Mouse (Mus musculus): ENCODE measurements at regions not wholly inside any gene's neighbourhood (a gene's known extent, or its start where the extent isn't known, plus 50 kb on each side); places are given as distances from the start of the nearest gene placed in this dataset.

GRCm38 (mm10) chr5:64690148-64690547 is 113.0 kb upstream of the Klf3 start:
- 0 out of 2 replicates have a peak, but pooled peaks cover 2% of the 10 kb centered on the region for H3K4me1 ChIP-seq (replicated peaks; ENCODE audit: control insufficient read depth, insufficient read depth, low read length)
- peaks cover 4% of the 10 kb centered on the region for H3K9me3 ChIP-seq (ENCODE audit: control insufficient read depth, low read length)
- H3K27me3 ChIP-seq (replicated peaks; ENCODE audit: control insufficient read depth, insufficient read depth, low read length) = no peaks in the 10 kb centered on the region
- no peak overlapping the region for H3K4me2 ChIP-seq (ENCODE audit: low read length)
- no peak overlapping the region for H3K27ac ChIP-seq (ENCODE audit: low read length)
- 66% methylated on average over 7 of the region's 7 CpGs for WGBS
- no peak for ATAC-seq
- no peak overlapping the region for H3K4me3 ChIP-seq (replicated peaks; ENCODE audit: low read length)
- no peaks in the 10 kb centered on the region for H3K36me3 ChIP-seq (ENCODE audit: control insufficient read depth, insufficient read depth)
- no peak overlapping the region for H3K9ac ChIP-seq (replicated peaks; ENCODE audit: low read depth, low read length)

GRCm38 (mm10) chr5:64691406-64692100 is 111.6 kb upstream of the Klf3 start:
- no peak overlapping the region for H3K27ac ChIP-seq (ENCODE audit: low read length)
- no peak overlapping the region for H3K4me3 ChIP-seq (replicated peaks; ENCODE audit: low read length)
- no peak overlapping the region for H3K4me2 ChIP-seq (ENCODE audit: low read length)
- ATAC-seq = no peak
- H3K9ac ChIP-seq (replicated peaks; ENCODE audit: low read depth, low read length) = no peak overlapping the region
- H3K4me1 ChIP-seq (replicated peaks; ENCODE audit: control insufficient read depth, insufficient read depth, low read length) = 0 out of 2 replicates have a peak, but pooled peaks cover 2% of the 10 kb centered on the region
- no peaks in the 10 kb centered on the region for H3K36me3 ChIP-seq (ENCODE audit: control insufficient read depth, insufficient read depth)
- no peaks in the 10 kb centered on the region for H3K27me3 ChIP-seq (replicated peaks; ENCODE audit: control insufficient read depth, insufficient read depth, low read length)
- 92% methylated on average over 8 of the region's 8 CpGs for WGBS
- H3K9me3 ChIP-seq (ENCODE audit: control insufficient read depth, low read length) = peaks cover 4% of the 10 kb centered on the region

GRCm38 (mm10) chr5:64692335-64692734 is 110.9 kb upstream of the Klf3 start:
- no peak overlapping the region for H3K4me2 ChIP-seq (ENCODE audit: low read length)
- H3K4me3 ChIP-seq (replicated peaks; ENCODE audit: low read length) = no peak overlapping the region
- H3K9me3 ChIP-seq (ENCODE audit: control insufficient read depth, low read length) = no peaks in the 10 kb centered on the region
- 0 out of 2 replicates have a peak, but pooled peaks cover 2% of the 10 kb centered on the region for H3K4me1 ChIP-seq (replicated peaks; ENCODE audit: control insufficient read depth, insufficient read depth, low read length)
- H3K27ac ChIP-seq (ENCODE audit: low read length) = no peak overlapping the region
- H3K9ac ChIP-seq (replicated peaks; ENCODE audit: low read depth, low read length) = no peak overlapping the region
- no peaks in the 10 kb centered on the region for H3K27me3 ChIP-seq (replicated peaks; ENCODE audit: control insufficient read depth, insufficient read depth, low read length)
- WGBS = 96% methylated on average over 11 of the region's 11 CpGs
- ATAC-seq = no peak
- H3K36me3 ChIP-seq (ENCODE audit: control insufficient read depth, insufficient read depth) = no peaks in the 10 kb centered on the region

GRCm38 (mm10) chr5:64693616-64694015 is 109.6 kb upstream of the Klf3 start:
- Histone ChIP-seq H3K36me3 (ENCODE audit: control insufficient read depth, insufficient read depth) (no peaks in the 10 kb centered on the region), H3K27ac (ENCODE audit: low read length) (no peak overlapping the region), H3K9ac (replicated peaks; ENCODE audit: low read depth, low read length) (no peak overlapping the region), H3K4me2 (ENCODE audit: low read length) (no peak overlapping the region), H3K4me3 (replicated peaks; ENCODE audit: low read length) (no peak overlapping the region), H3K9me3 (ENCODE audit: control insufficient read depth, low read length) (no peaks in the 10 kb centered on the region), H3K4me1 (replicated peaks; ENCODE audit: control insufficient read depth, insufficient read depth, low read length) (0 out of 2 replicates have a peak, but pooled peaks cover 2% of the 10 kb centered on the region), H3K27me3 (replicated peaks; ENCODE audit: control insufficient read depth, insufficient read depth, low read length) (no peaks in the 10 kb centered on the region)
- WGBS = 85% methylated on average over 8 of the region's 8 CpGs
- no peak for ATAC-seq

- no peaks in the 10 kb centered on the region for H3K9me3 ChIP-seq (ENCODE audit: control insufficient read depth, low read length)
- ATAC-seq = no peak
- 34% methylated on average over 8 of the region's 8 CpGs for WGBS
- no peak overlapping the region for H3K27ac ChIP-seq (ENCODE audit: low read length)
- H3K4me1 ChIP-seq (replicated peaks; ENCODE audit: control insufficient read depth, insufficient read depth, low read length) = no peaks in the 10 kb centered on the region
- H3K4me3 ChIP-seq (replicated peaks; ENCODE audit: low read length) = no peak overlapping the region
- no peaks in the 10 kb centered on the region for H3K36me3 ChIP-seq (ENCODE audit: control insufficient read depth, insufficient read depth)
- no peak overlapping the region for H3K4me2 ChIP-seq (ENCODE audit: low read length)
- no peaks in the 10 kb centered on the region for H3K27me3 ChIP-seq (replicated peaks; ENCODE audit: control insufficient read depth, insufficient read depth, low read length)
- no peak overlapping the region for H3K9ac ChIP-seq (replicated peaks; ENCODE audit: low read depth, low read length)
Observed at GRCm38 (mm10) chr5:64694606-64695005, 108.6 kb upstream of the Klf3 start.

- Histone ChIP-seq H3K4me1 (replicated peaks; ENCODE audit: control insufficient read depth, insufficient read depth, low read length) (no peaks in the 10 kb centered on the region), H3K4me2 (ENCODE audit: low read length) (no peak overlapping the region), H3K27ac (ENCODE audit: low read length) (no peak overlapping the region), H3K4me3 (replicated peaks; ENCODE audit: low read length) (no peak overlapping the region), H3K9ac (replicated peaks; ENCODE audit: low read depth, low read length) (no peak overlapping the region), H3K27me3 (replicated peaks; ENCODE audit: control insufficient read depth, insufficient read depth, low read length) (no peaks in the 10 kb centered on the region), H3K9me3 (ENCODE audit: control insufficient read depth, low read length) (no peaks in the 10 kb centered on the region), H3K36me3 (ENCODE audit: control insufficient read depth, insufficient read depth) (no peaks in the 10 kb centered on the region)
- 87% methylated on average over 14 of the region's 14 CpGs for WGBS
- no peak for ATAC-seq
Observed at GRCm38 (mm10) chr5:64696099-64696498, 107.1 kb upstream of the Klf3 start.

GRCm38 (mm10) chr5:64697466-64697865 is 105.7 kb upstream of the Klf3 start:
- Histone ChIP-seq H3K9ac (replicated peaks; ENCODE audit: low read depth, low read length) (no peak overlapping the region), H3K4me3 (replicated peaks; ENCODE audit: low read length) (no peak overlapping the region), H3K4me2 (ENCODE audit: low read length) (no peak overlapping the region), H3K27ac (ENCODE audit: low read length) (no peak overlapping the region), H3K9me3 (ENCODE audit: control insufficient read depth, low read length) (no peaks in the 10 kb centered on the region), H3K4me1 (replicated peaks; ENCODE audit: control insufficient read depth, insufficient read depth, low read length) (peaks cover 11% of the 10 kb centered on the region), H3K36me3 (ENCODE audit: control insufficient read depth, insufficient read depth) (no peaks in the 10 kb centered on the region), H3K27me3 (replicated peaks; ENCODE audit: control insufficient read depth, insufficient read depth, low read length) (no peaks in the 10 kb centered on the region)
- no peak for ATAC-seq
- WGBS = 90% methylated on average over 5 of the region's 5 CpGs

GRCm38 (mm10) chr5:64698458-64699116 is 104.6 kb upstream of the Klf3 start:
- Histone ChIP-seq H3K4me1 (replicated peaks; ENCODE audit: control insufficient read depth, insufficient read depth, low read length) (peaks cover 18% of the 10 kb centered on the region), H3K9me3 (ENCODE audit: control insufficient read depth, low read length) (no peaks in the 10 kb centered on the region), H3K4me3 (replicated peaks; ENCODE audit: low read length) (no peak overlapping the region), H3K9ac (replicated peaks; ENCODE audit: low read depth, low read length) (no peak overlapping the region), H3K27ac (ENCODE audit: low read length) (no peak overlapping the region), H3K27me3 (replicated peaks; ENCODE audit: control insufficient read depth, insufficient read depth, low read length) (no peaks in the 10 kb centered on the region), H3K36me3 (ENCODE audit: control insufficient read depth, insufficient read depth) (no peaks in the 10 kb centered on the region), H3K4me2 (ENCODE audit: low read length) (no peak overlapping the region)
- no peak for ATAC-seq
- 87% methylated on average over 6 of the region's 6 CpGs for WGBS

- 94% methylated on average over 6 of the region's 6 CpGs for WGBS
- Histone ChIP-seq H3K36me3 (ENCODE audit: control insufficient read depth, insufficient read depth) (no peaks in the 10 kb centered on the region), H3K4me2 (ENCODE audit: low read length) (no peak overlapping the region), H3K9ac (replicated peaks; ENCODE audit: low read depth, low read length) (no peak overlapping the region), H3K27ac (ENCODE audit: low read length) (no peak overlapping the region), H3K4me1 (replicated peaks; ENCODE audit: control insufficient read depth, insufficient read depth, low read length) (peaks cover 28% of the 10 kb centered on the region), H3K27me3 (replicated peaks; ENCODE audit: control insufficient read depth, insufficient read depth, low read length) (no peaks in the 10 kb centered on the region), H3K9me3 (ENCODE audit: control insufficient read depth, low read length) (no peaks in the 10 kb centered on the region), H3K4me3 (replicated peaks; ENCODE audit: low read length) (no peak overlapping the region)
- no peak for ATAC-seq
Observed at GRCm38 (mm10) chr5:64700030-64700429, 103.2 kb upstream of the Klf3 start.

Measured in forebrain, embryonic 16.5 days (tissue).